Mouse (Mus musculus) gonadal fat pad, adult 2 months (tissue): ENCODE results near the gene Elf2. TPM values are rescaled to one million over a fixed set of nuclear protein-coding genes. Genes with fewer than 3 reads are reported as not detected.
A peak's percentile ranks its signal among the peaks of the same experiment; 100 is the strongest.

ENCODE experiments used
- DNase-seq: peaks from one replicate; pipeline ENCODE4 v3.0.0-alpha.2; 2012; ENCODE audit warnings: low read depth
- polyA plus RNA-seq: library from polyadenylated mRNA; depleted of rRNA; stranded (reverse); fragments of >200 nt; gene quantifications from 2 replicates; pipeline ENCODE4 v1.2.3, GENCODE M21; 2012

The Elf2 gene
- polyA plus RNA-seq, 1 experiment = 36.7 TPM

DNA sequence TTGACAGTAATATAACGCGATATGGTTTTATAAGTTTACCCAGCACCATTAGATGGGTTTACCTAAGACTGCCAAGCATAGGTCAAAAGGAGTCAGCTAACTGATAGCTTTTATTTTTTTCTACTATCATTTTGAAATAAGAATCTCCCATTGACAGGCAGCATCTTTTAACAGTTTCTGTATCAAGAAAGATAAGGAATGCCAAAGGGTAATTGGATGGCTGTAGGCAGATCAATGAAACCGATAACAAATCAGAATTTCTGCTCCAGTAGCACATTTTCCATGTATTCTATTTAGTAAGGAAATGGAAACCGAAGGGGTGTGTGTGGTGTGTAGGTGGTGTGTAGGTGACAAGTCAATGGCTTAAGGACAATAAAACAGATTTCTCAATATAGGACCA lies 62.0 kb downstream of the Elf2 start:
- no peak for DNase-seq

DNA sequence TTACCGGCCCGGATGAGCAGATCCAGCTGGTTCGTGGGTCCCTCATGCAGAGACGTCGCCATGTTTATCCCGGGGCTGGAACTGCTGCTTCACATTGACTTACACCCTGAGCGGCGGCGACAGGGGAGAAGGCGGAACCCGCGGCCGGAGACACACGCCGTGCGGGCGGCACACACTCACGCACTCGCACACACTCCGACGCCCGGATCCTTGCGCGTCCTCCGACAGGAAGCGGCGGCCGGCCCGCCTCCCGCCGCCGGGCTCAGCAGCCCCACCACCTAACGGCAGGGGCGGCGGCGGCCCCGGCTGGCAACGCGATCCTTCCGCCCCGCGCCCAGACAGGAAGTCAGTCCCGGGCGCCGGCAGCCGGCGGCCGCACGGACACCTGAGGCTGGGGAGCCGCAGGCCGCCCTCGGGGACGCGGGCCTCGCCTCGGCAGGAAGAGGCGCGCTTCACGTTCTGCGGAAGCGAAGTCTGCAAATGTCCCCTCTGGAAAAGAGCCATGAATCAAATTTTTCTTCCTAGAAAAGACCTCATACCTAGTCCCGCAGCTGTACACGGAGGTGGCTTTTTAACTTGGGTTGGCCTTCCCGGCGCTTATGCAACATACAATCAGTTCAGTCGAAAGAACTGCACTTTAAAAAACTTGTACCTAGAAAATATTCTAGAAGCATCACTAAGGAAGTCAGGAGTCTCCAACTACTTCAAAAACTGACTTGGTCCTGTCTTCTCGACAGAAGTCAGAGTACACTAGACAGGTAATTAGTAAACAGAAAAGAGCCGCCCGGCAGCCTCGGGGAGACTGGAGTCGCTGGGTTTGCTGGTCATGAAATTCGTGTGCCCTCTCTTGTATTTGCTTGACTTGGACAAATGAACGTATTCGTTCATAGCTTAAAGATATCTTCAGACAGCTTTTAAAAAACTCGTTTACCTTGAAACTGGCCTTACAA lies 63.0 kb downstream of the Elf2 start:
- no peak for DNase-seq

DNA sequence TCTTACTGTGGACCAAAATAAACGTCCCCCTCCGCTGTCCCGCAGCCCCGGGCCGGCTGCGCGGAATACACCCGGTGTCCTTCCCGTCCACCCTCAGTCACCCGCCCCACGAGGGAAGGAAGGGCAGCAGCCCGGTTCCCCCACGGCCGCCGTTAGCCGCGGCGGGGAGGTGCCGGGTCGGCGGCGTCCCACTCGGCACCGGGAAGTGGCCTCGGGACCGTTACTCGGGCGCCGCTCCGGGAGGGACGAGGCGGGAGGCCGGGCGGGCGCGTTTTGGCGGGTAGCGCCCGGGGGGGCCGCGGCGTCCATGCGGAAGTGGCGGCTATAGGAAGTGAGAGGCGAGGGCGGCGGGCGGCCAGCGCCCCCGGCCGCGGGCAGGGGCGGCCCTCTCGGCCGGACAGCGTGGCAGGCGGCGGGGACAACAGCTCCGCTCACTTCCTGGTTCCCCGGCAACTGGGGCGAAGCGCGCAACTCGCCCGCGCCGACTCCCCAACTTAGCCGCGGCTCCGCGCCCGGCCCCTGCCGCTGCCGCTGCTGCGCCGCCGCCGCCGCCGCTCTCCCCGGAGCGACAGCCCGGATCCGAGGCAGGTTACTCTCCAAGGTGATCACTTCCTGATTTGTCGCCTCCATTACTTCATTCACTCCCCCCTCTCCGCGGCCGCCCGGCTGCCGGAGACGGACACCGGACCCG lies 63.9 kb downstream of the Elf2 start:
- DNase-seq = no peak

DNA sequence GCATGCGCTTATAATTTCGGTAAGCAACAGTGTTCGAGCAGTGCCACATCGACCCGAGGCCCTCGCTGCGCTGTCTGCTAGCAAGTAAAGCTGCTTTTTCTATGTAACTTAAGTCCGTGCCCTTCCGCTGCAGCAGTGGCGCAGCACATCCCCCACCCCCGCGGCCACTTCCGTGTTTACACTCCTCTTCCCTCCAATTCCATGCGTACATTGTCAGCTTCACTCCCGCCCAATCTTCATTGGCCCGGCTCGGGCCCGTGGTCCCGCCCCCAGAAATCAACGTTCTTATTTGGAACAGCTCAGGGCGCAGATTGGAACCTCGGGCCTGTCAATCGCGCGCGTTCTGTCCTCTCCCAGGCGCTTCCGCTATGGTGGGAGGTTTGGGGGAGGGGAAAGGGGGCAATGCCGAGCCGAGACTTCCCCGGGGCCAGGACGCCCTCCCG lies 64.5 kb downstream of the Elf2 start:
- DNase-seq = peak; percentile 82

DNA sequence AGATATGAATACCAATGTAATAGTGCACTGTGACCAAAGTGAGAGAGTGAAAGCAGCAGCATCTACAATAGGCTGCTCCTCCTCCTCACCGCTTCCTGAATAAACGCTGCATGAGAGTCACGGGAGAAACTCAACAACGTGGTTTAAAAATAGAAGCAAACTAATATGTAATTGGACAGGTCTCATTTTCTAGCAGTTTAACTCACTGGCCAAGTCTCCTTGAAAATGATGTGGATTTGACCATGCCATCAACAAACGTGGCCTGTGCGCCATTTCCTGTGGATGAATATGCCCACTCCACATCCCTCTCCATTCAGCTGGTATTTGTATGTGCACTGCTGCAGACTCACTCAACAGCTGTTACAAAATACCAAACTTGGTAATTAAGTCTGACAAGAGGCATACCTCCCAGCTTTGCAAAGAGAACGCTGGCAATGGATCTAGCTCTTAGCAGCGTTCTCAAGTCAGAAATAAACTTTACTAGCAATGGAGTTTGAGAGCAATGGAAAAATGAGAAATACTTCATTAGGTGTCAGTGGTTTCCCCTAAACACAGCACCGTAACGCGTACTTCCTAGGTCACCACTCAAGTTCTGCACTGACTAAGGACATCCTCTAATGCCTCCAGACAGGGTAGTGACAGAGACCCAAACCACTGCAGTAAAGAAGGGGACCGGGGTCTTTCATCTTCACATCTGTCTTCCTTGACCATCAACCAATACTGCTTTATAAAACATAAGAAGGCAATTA lies 70.2 kb downstream of the Elf2 start:
- no peak for DNase-seq

DNA sequence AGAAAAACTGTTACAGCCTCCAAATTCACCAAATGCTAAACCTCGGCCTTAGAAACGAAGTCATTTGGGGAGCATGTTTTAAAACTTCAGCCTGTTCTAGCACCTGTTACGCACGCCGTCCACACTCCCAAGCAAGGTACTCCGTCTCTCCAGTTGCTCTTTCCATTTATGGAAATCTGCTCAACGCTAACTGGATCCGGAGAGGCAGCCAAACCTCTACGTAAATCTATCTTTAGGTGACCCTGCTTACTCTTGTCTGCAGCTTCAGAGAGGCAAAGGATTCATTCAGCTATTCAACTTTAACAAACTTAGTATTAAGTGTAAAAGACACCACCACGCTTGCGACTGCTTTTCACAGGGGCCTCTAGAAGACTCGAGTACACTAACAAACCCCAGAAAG lies 72.0 kb downstream of the Elf2 start:
- no peak for DNase-seq

DNA sequence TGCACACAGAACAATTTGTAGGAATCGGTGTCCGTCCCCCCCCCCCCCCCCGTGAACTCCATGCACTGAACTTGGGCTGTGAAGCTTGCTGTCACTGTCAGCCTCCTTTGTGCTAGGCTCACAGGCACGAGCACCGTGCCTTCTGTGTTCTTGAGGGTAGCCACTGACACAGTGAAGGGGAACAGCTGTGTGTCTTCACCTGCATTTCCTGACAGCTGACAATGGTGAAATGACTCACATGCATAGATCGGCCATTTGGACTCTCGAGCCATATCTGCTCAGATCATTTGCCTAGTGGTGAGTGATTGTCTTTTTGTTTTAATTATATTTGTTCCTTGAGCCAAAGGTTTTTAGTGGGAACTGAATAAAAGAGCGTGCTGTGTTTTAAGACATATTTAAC lies 77.5 kb downstream of the Elf2 start:
- DNase-seq = no peak

DNA sequence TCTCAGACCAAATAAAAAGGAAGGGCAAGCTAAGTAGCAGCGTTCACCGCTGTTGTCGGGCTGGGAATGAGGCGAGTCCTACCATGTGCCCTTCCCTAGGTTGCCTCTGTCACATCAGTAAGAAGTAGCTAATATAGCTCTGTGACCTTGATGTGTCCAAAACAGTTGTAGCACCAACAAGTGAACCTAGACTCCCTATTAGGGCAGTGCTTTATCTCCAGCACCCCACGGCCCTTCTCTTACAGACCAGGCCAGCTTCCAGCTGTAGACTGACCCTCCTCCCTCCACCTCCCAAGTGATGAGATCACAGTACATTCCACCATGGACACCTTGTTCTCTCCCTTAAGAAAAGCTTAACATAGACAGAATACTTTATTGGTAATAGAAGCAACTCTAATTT lies 82.4 kb downstream of the Elf2 start:
- DNase-seq = no peak

DNA sequence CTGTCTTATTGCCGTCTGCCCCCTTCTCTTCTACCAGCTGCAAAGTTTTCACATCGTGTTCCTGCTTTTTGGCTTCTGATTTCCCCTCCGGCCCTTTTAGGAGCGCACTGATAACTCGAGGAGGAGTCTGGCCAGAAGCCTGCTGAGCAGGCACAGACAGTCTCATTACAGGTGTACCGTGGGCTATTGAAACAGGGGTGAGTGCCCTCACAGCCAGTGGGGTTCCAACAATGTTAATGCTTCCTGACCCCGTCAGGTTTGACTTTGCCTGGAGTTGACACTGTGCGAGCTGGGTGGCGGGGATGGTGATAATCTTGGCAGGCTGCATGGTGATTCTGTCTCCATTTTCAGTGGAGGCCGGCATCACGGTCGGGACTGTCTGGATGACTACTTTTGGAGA lies 84.0 kb downstream of the Elf2 start:
- no peak for DNase-seq

DNA sequence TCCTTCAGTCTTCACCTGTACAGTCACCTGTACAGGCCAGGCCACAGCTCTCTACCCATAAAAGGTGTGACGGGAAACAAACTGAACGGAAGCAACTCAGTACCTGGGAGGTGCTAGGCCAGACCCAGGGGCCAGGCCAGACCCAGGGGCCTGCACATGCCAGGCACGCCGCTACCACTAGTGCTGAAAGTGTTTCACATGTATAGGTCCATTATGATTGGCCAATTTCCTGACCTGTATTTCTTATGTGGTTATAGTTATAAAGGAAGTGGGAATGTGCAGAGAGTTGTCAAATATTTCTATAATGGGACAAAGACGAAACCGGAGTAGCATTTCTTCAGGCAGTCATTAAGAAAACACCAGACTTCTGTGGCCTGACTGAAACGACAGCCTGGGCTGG lies 85.7 kb downstream of the Elf2 start:
- no peak for DNase-seq

DNA sequence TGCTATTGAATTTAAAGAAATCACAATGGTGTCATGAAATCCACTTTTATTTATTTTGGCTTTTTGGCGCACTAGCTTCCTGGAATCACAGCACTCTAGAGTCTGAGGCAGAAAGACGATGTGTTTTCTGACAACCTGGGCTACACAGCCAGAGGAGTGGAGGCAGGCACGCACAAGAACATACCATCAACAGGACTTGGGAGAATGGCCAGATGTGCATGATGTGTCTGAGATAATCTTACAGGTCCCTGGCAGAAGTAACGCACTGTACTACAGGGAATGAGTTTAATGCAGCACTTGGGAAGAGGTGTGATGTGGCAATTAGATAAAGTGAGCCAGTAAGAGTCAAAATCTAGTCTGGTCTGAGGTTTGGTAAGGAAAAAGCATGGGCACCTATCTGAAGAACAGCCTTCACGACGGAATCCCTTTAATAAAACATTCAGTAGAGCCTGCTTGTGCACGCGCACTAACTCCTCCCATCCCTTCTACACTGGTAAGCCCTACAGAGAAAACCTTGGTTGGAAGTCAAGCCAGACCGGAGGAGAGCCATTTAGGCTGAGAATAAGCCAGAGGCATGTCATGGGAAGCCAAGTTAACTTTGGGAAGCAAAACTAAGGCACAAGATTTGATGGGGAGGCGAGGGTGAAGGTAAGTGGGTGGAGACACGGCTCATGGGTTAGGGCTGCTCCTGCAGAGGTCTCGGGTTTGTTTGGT lies 87.6 kb downstream of the Elf2 start:
- DNase-seq = no peak

DNA sequence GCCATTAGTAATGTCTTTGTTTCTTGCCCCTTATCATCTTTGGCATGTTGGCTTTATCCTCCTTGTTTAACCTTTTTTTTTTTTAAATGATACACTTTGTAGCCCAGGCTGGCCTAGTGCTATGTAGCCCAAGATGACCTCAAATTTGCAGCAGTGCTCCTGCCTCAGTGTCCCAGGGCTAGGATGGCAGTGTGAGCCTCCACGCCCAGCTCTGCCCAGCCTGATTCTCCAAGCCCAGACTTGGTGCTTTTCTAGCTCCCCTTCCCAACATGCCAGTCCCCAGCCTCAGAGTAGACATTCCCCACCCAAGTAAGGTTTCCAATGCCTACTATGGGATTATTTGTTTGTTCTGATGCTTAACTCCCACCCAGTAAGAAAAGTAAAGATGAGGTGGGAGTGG lies 88.2 kb downstream of the Elf2 start:
- no peak for DNase-seq

DNA sequence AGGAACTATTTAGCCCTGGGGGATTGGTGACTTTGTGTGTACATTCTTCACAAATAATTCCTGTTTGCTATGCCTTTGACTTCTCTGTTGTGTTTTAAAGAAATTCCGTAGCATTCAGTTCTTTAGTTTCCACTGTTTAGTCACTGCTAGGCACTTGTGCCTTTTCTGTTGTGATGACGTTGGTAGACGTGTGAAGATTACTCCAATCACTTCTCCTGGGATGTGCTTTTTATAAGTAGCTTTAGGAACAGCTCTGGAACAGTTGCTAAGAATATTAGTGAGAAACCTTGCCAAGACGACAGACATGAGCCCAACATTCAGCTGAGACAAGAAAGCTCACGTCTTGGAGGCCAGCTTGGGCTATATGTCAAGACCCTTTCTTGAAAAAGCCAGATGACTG lies 89.4 kb downstream of the Elf2 start:
- DNase-seq = no peak

DNA sequence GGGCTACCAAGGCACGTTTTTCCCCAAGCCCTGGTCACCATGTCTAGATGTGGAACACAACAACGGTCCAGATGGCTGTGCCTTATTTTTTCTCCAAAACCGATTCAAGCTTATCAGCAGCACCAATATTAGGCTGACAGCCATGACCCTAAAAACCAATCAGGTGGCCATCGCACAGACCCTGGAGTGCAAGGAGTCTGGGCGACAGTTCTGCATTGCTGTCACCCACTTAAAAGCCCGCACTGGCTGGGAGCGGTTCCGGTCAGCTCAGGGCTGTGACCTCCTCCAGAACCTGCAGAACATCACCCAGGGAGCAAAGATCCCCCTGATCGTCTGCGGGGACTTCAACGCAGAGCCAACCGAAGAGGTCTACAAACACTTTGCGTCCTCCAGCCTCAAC lies 90.6 kb downstream of the Elf2 start:
- no peak for DNase-seq

DNA sequence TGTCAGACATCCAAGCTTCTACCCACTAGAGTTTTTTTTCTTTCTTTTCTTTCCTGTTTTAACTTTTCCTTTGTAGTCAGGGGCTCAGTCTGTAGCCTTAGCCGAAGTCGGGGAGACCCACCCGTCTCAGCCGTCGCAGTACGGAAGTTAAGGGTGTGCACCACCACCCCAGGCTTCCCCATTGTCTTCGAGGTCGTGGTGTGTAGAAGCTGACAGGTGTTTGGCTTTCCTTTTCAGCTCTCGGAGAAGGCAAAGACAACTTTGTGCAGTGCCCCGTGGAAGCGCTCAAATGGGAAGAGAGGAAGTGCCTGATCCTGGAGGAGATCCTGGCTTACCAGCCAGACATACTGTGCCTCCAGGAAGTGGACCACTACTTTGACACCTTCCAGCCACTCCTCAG lies 91.0 kb downstream of the Elf2 start:
- no peak for DNase-seq

DNA sequence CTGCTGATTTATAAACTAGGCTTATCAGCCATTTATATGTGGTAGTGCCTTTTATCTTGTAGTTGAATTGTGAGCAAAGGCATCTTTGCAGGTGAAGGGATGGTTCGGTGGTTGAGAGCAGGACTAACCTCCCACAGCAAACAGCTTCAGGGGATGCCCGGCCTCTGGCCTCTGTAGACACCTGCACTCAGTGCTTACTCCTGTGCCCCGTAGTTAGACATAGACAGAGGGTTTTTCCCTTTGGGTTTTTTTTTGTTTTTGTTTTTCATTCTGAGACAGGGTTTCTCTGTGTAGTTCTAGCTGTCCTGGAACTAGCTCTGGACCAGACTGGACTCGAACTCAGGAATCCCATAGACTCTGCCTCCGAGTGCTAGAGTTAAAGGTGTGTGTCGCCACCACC lies 91.9 kb downstream of the Elf2 start:
- DNase-seq = no peak

DNA sequence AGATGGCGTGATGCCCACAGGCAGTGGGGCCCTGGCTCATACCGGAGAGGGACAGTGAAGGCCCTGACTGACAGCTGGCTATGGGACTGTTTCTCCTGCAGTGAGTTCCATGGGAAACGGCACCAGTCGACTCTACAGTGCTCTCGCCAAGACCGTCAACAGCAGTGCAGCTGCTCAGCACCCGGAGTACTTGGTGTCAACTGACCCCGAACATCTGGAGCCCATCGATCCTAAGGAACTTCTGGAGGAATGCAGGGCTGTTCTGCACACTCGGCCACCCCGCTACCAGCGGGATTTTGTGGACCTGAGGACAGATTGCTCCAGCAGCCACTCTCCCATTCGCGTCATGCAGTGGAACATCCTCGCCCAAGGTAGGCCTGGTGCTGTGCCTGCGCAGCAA lies 92.8 kb downstream of the Elf2 start:
- no peak for DNase-seq

DNA sequence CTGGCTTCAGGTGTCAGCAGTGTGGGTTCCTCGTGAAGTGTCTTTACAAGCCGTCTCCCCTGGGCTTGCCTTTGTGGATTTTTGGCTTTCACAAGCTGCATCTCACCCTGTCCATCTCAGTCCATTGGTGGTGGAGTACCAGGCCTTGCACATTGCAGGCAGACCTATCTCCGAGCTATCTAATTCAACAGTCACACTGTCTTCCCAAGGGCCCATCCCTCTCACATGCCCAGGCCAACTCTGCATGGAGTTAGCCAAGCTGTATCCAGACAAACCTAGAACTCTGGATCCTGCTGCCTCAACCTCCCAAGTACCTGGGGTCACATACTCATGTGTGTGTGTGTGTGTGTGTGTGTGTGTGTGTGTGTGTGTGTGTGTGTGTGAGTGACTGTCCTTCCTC lies 100.9 kb downstream of the Elf2 start:
- no peak for DNase-seq

DNA sequence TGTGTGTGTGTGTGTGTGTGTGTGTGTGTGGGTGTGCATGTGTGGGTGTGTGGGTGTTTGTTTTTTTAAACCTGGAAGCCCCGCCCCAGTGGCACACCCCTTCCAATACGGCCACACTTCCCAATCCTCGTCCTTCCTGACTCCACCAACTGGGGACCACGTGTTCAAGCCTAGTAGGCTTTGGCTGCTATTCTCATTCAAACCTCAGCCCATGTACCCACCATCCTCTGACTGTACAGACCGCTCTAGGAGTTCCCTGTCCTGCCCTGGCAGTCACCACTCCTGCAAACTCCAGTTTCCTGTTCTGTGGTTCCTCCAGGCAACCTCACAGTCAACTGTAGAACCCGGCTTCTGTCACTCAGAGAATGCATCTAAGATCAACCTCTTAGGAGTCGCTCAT lies 101.9 kb downstream of the Elf2 start:
- DNase-seq = no peak

DNA sequence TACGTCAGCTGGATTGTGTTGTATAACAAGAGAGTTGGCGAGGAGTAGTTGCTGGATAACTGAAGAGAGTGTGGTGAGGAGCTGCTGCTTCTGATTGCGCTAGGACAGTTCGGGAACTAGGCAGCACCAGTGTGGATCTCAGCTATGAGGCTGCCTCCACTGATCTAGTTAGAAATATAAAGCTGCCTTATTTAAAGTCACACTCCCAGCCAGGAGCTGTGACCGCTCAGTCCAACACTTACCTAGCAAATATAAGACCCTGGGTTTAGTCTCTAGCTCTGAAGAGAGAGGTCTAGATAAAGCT lies 105.8 kb downstream of the Elf2 start:
- DNase-seq = no peak

DNA sequence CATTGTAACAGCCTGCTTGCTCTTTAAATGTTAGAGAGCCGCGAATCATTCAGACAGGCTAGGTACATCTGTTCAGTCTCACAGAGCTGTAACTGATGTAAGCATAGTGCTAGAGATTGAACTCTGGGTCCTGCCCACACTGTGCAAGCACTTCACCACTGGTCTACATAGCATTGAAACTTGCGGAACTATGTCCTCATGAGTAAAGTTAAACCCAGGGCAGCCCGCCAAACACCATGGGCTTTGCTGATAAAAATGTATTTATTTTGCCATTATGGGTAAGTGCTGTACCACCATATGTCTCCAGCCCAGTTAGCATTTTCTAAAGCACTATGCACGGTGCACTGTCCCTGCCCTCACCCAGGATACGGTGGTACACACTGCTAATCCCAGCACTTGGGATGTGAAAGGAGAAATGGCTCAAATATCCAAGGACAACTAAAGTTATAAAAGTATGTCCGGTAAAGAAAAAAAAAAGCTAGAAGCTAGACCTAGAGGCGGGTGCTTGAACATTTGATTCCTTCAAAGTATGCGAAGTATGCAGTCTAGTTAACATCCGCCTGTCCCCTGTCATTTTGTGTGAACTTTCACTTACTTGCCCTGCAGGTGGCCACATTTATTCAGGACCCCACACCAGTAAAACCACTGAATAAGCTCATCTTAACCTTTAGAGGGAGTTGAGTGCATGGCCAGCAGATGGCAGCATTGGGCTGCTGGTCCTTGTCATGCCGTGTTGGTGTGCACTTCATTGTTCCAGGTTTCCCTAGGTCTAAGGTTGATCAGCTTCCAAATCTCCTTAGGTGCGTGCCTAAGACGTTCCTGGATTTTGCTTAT lies 106.3 kb downstream of the Elf2 start:
- peak; percentile 93 for DNase-seq
